Mouse (Mus musculus): Measurements from ENCODE around the gene Psmb3. TPM values are rescaled to one million over a fixed set of nuclear protein-coding genes. Genes with fewer than 3 reads are reported as not detected.

Gene Psmb3
- total and polyA plus RNA-seq, 3 experiments = 135 to 273 (median 139) TPM

GRCm38 (mm10) chr11:97694921-97695711 lies 8.1 kb upstream of the Psmb3 start:
- Histone ChIP-seq H3K4me3 (no peak overlapping the region), H3K27me3 (ENCODE audit: control insufficient read depth, insufficient read depth, low read length) (no peaks in the 10 kb centered on the region), H3K27ac (no peak overlapping the region), H3K79me2 (replicated peaks; ENCODE audit: control insufficient read depth, insufficient read depth, low read length) (no peaks in the 10 kb centered on the region; the same call in 1 of the 2 replicates), H3K9ac (ENCODE audit: low read depth, low read length) (no peak overlapping the region), H3K36me3 (ENCODE audit: control insufficient read depth, insufficient read depth, low read length) (no peaks in the 10 kb centered on the region), H3K4me1 (ENCODE audit: control insufficient read depth, insufficient read depth, low read length) (peaks cover 2% of the 10 kb centered on the region)
- TF ChIP-seq EP300 (IDR thresholded peaks at IDR 0.05; ENCODE audit: insufficient read depth, low read depth, low read length) (no peak), POLR2A (IDR thresholded peaks at IDR 0.05; ENCODE audit: insufficient read depth, low read depth, low read length) (no peak), CTCF (IDR thresholded peaks at IDR 0.05) (no peak)
- intact Hi-C loops (cut with DNase I) = no loop called here
- WGBS = 59% methylated on average over 17 of the region's 17 CpGs
- no peak for DNase-seq

GRCm38 (mm10) chr11:97695712-97696401 lies 7.3 kb upstream of the Psmb3 start:
- H3K27ac ChIP-seq = no peak overlapping the region
- no peak overlapping the region for H3K9ac ChIP-seq (ENCODE audit: low read depth, low read length)
- intact Hi-C loops (cut with DNase I) = no loop called here
- DNase-seq = no peak
- H3K4me1 ChIP-seq (ENCODE audit: control insufficient read depth, insufficient read depth, low read length) = peaks cover 3% of the 10 kb centered on the region
- H3K36me3 ChIP-seq (ENCODE audit: control insufficient read depth, insufficient read depth, low read length) = no peaks in the 10 kb centered on the region
- 76% methylated on average over 9 of the region's 9 CpGs for WGBS
- no peaks in the 10 kb centered on the region for H3K27me3 ChIP-seq (ENCODE audit: control insufficient read depth, insufficient read depth, low read length)
- H3K79me2 ChIP-seq (replicated peaks; ENCODE audit: control insufficient read depth, insufficient read depth, low read length) = no peaks in the 10 kb centered on the region; the same call in 1 of the 2 replicates
- TF ChIP-seq EP300 (IDR thresholded peaks at IDR 0.05; ENCODE audit: insufficient read depth, low read depth, low read length) (no peak), CTCF (IDR thresholded peaks at IDR 0.05) (no peak), POLR2A (IDR thresholded peaks at IDR 0.05; ENCODE audit: insufficient read depth, low read depth, low read length) (no peak)
- H3K4me3 ChIP-seq = no peak overlapping the region

GRCm38 (mm10) chr11:97696669-97697068 lies 6.5 kb upstream of the Psmb3 start:
- Histone ChIP-seq H3K4me1 (ENCODE audit: control insufficient read depth, insufficient read depth, low read length) (peaks cover 4% of the 10 kb centered on the region), H3K4me3 (no peak overlapping the region), H3K9ac (ENCODE audit: low read depth, low read length) (no peak overlapping the region), H3K27me3 (ENCODE audit: control insufficient read depth, insufficient read depth, low read length) (no peaks in the 10 kb centered on the region), H3K27ac (no peak overlapping the region), H3K79me2 (replicated peaks; ENCODE audit: control insufficient read depth, insufficient read depth, low read length) (no peaks in the 10 kb centered on the region; the same call in 1 of the 2 replicates), H3K36me3 (ENCODE audit: control insufficient read depth, insufficient read depth, low read length) (no peaks in the 10 kb centered on the region)
- TF ChIP-seq EP300 (IDR thresholded peaks at IDR 0.05; ENCODE audit: insufficient read depth, low read depth, low read length) (no peak), POLR2A (IDR thresholded peaks at IDR 0.05; ENCODE audit: insufficient read depth, low read depth, low read length) (no peak), CTCF (IDR thresholded peaks at IDR 0.05) (no peak)
- intact Hi-C loops (cut with DNase I) = no loop called here
- WGBS = 87% methylated on average over 8 of the region's 8 CpGs
- no peak for DNase-seq

- H3K36me3 ChIP-seq (ENCODE audit: control insufficient read depth, insufficient read depth, low read length) = no peaks in the 10 kb centered on the region
- H3K79me2 ChIP-seq (replicated peaks; ENCODE audit: control insufficient read depth, insufficient read depth, low read length) = no peaks in the 10 kb centered on the region; the same call in 1 of the 2 replicates
- H3K4me1 ChIP-seq (ENCODE audit: control insufficient read depth, insufficient read depth, low read length) = peaks cover 6% of the 10 kb centered on the region
- H3K4me3 ChIP-seq = no peak overlapping the region
- TF ChIP-seq CTCF (IDR thresholded peaks at IDR 0.05) (no peak), EP300 (IDR thresholded peaks at IDR 0.05; ENCODE audit: insufficient read depth, low read depth, low read length) (no peak), POLR2A (IDR thresholded peaks at IDR 0.05; ENCODE audit: insufficient read depth, low read depth, low read length) (no peak)
- no peak for DNase-seq
- intact Hi-C loops (cut with DNase I) = no loop called here
- WGBS = 67% methylated on average over 11 of the region's 11 CpGs
- H3K9ac ChIP-seq (ENCODE audit: low read depth, low read length) = no peak overlapping the region
- no peaks in the 10 kb centered on the region for H3K27me3 ChIP-seq (ENCODE audit: control insufficient read depth, insufficient read depth, low read length)
- H3K27ac ChIP-seq = no peak overlapping the region
Measured at GRCm38 (mm10) chr11:97697199-97697890, 5.9 kb upstream of the Psmb3 start.

GRCm38 (mm10) chr11:97697891-97698529 lies 5.2 kb upstream of the Psmb3 start:
- intact Hi-C loops (cut with DNase I) = loop anchor here (2.0 kb wide), 1 partner anchor 37 kb away; no protein-coding TSS in a partner anchor
- H3K9ac ChIP-seq (ENCODE audit: low read depth, low read length) = no peak overlapping the region; the same call in 1 of the 2 replicates
- 26% methylated on average over 14 of the region's 14 CpGs for WGBS
- H3K4me1 ChIP-seq (ENCODE audit: control insufficient read depth, insufficient read depth, low read length) = peaks cover 6% of the 10 kb centered on the region
- H3K27ac ChIP-seq = peak overlapping the region; percentile 51; the same call in 1 of the 2 replicates
- H3K4me3 ChIP-seq = peak overlapping the region; percentile 74
- no peaks in the 10 kb centered on the region for H3K27me3 ChIP-seq (ENCODE audit: control insufficient read depth, insufficient read depth, low read length)
- no peaks in the 10 kb centered on the region; the same call in 1 of the 2 replicates for H3K79me2 ChIP-seq (replicated peaks; ENCODE audit: control insufficient read depth, insufficient read depth, low read length)
- TF ChIP-seq CTCF (IDR thresholded peaks at IDR 0.05) (no peak), POLR2A (IDR thresholded peaks at IDR 0.05; ENCODE audit: insufficient read depth, low read depth, low read length) (no peak), EP300 (IDR thresholded peaks at IDR 0.05; ENCODE audit: insufficient read depth, low read depth, low read length) (no peak)
- no peak for DNase-seq
- no peaks in the 10 kb centered on the region for H3K36me3 ChIP-seq (ENCODE audit: control insufficient read depth, insufficient read depth, low read length)
